Mouse (Mus musculus) testis, adult 2 months (tissue): ENCODE measurements around the gene Itpr3.

Source experiments
- CTCF ChIP-seq: fragments of 200-500 bp; IDR thresholded peaks from 2 replicates; pipeline ENCODE4 v1.5.1; 2012; ENCODE audit warnings: low read depth, mild to moderate bottlenecking, inconsistent platforms, low read length, moderate library complexity; ENCODE audit not compliant: control insufficient read depth, insufficient read depth, insufficient replicate concordance
- POLR2A ChIP-seq: fragments of 200-500 bp; IDR thresholded peaks from 2 replicates; pipeline ENCODE4 v1.6.1; 2012; ENCODE audit warnings: low read depth, mild to moderate bottlenecking, inconsistent platforms, low read length, moderate library complexity; ENCODE audit not compliant: control insufficient read depth

DNA sequence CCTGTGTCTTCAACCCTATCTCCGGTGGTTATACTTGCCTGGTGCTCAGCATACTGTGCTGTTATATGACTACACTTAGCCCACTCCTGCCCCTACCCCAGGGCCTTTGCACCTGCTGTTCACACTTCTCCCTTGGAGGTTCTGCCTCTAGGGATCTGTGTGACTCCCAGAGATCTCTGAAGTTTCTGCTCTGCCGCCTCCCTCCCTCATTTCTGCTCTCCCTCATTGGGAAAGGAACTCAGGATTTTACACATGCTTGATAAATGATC lies 15.4 kb upstream of the Itpr3 start:
- TF ChIP-seq CTCF (no peak), POLR2A (no peak)
